Mouse (Mus musculus) retina, embryonic 14.5 days (tissue): ENCODE measurements around the gene Rpl3.

Experiments
- DNase-seq: peaks from one replicate; pipeline ENCODE4 v3.0.0-alpha.2; 2015; ENCODE audit warnings: low spot score

Gene Rpl3

DNA sequence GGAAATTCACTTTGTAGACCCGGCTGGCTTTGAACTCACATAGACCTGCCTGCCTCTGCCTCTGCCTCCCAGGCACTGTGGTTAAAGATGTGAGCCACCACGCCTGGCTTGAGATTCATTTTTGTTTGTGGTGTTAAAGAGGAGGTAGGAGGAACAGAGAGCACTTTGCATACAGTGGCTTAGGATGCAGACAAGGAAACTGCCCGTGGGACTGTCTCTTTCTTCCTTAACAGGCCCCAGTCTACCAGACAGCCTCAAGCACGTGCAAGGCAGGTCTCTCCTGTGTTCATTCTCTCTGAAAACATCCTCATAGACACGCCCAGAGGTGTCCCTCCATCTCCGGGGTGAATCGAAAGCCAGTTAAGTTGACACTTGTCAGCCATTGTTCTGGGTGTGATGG, 57.3 kb downstream of the Rpl3 start:
- DNase-seq, result no peak

DNA sequence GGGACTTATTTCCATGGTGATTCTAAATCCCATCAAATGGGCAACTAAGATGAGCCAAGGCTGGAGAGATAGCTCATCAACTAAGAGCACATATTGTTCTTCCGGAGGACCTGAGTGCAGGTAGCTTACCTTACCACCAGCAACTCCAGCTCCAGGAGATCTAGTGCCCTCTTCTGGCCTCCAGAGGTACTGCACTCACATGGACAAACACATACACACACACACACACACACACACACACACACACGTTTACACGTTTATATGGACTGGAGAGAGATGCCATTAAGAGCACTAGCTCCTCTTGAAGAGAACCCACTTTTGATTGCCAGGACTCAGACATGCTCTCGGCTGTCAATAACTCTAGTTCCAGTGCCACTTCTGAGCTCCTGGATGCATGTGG, 60.5 kb downstream of the Rpl3 start:
- DNase-seq, result no peak

DNA sequence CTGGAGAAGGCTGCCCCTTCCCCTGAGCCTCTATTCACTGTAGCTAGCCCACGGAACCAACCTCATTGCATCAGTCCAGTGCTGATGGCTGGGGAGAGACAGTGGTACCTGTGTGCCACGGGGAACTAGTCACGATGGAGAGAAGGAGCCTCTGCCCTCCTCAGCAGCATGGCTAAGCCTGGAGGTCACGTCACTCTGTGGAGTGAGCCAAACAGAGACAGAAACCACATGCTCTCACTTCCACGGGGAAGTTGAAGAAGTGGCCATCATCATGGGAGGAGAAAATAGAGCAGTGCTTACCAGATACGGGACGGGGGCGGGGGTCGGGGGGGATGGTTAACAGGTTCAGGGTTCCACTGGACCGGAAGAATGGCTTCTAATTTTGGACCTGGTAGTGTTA, 61.3 kb downstream of the Rpl3 start:
- DNase-seq, result no peak

DNA sequence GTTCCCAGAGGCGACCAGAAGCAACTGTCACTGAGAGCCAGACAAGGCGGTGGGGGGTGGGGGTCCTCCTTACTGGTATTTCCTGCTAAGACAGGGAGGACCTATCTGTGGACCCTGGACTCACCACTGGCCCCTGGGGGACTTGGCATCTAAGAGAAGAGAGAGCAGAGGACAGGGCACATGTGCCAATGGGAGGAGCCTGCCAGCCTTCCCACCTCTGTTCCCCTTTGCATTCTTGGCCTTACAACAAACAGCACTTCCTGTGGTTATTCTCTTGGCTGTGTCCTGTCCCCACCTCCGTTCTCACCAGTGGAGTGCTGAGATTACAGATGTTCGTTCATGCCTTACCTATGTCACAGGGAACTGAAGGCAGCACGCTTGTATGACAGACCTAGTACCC, 62.8 kb downstream of the Rpl3 start:
- no peak for DNase-seq
